Comparison of ENCODE assay signal across 7 mouse cellular contexts in genomic region chr2:29670231-29670991, GRCm38 (mm10). TPM values are rescaled to one million over a fixed set of nuclear protein-coding genes. Genes with fewer than 3 reads are reported as not detected.
A peak's percentile ranks its signal among the peaks of the same experiment; 100 is the strongest.
DNase-seq lines count a peak whose midpoint lies in the region; ATAC-seq lines count a peak whose summit lies in the region.

No protein-coding gene starts in this region.

- H3K4me1 ChIP-seq in heart, embryonic 13.5 days: peaks cover 80% of the 10 kb centered on the region

- H3K27me3 ChIP-seq in heart, embryonic 13.5 days (replicated peaks): no peaks in the 10 kb centered on the region

- H3K9ac ChIP-seq in heart, embryonic 13.5 days: peak overlapping the region; percentile 5; the same call in 1 of the 2 replicates

- no peaks in the 10 kb centered on the region for H3K9me3 ChIP-seq in heart, embryonic 13.5 days

- H3K27ac ChIP-seq in heart, embryonic 13.5 days (replicated peaks): peak overlapping the region; percentile 34

- whole genome bisulfite sequencing in heart, embryonic 13.5 days: 43% methylated on average over 9 of the region's 9 CpGs

- H3K36me3 ChIP-seq in heart, embryonic 13.5 days: no peaks in the 10 kb centered on the region

- peak overlapping the region; percentile 24; the same call in 1 of the 2 replicates for H3K4me2 ChIP-seq in heart, embryonic 13.5 days

- H3K4me3 ChIP-seq in heart, embryonic 13.5 days: no peak overlapping the region

- DNase-seq in CD4-positive helper T cell, adult 2 months (ENCODE audit: low read depth, low spot score): peak; percentile 83
- DNase-seq in ES-CJ7 (ENCODE audit: low read depth, low spot score): peak; percentile 74
- peak; percentile 71 to 76 for DNase-seq in cerebellum, postnatal 14 days
- peak; percentile 68 to 70 for DNase-seq in kidney, postnatal 36 days
- peak; percentile 69 for DNase-seq in lung, postnatal 14 days
- DNase-seq in skeletal muscle tissue, adult 2 months (ENCODE audit: low read depth, low spot score): peak; percentile 81

- no peak; the same call in 1 of the 2 replicates for ATAC-seq in heart, embryonic 13.5 days (ENCODE audit: extremely low read depth, insufficient number of reproducible peaks, low FRiP score, low TSS enrichment)

RNA-seq across cellular contexts. Expression of gene Rapgef1, which starts 50.9 kb away (rescaled TPM):
- 8.4 and 9.7 TPM in 2 replicates for polyA plus RNA-seq in heart, embryonic 13.5 days (2015; fragmentation: Nextera tagmentation; extraction: Ambion mirVana)
